Mouse (Mus musculus) bone marrow, adult 2 months (tissue): ENCODE measurements around the gene Zbtb49.

ENCODE experiments used
- CTCF ChIP-seq: fragments of 200-500 bp; IDR thresholded peaks from 2 replicates; pipeline ENCODE4 v1.5.1; 2011; ENCODE audit warnings: low read length, control low read depth; ENCODE audit not compliant: control insufficient read depth, insufficient read depth
- POLR2A ChIP-seq: fragments of 200-500 bp; IDR thresholded peaks from 2 replicates; pipeline ENCODE4 v1.6.1; 2011; ENCODE audit warnings: low read depth, mild to moderate bottlenecking, control low read depth, low read length, borderline replicate concordance; ENCODE audit not compliant: control insufficient read depth

- TF ChIP-seq CTCF (no peak), POLR2A (no peak)
These were observed 79.4 kb downstream of the Zbtb49 start for GRCm38 (mm10) chr5:38140893-38141292.
